Mouse (Mus musculus): ENCODE results near the gene Kctd2.
A peak's percentile ranks its signal among the peaks of the same experiment; 100 is the strongest.

Gene Kctd2

DNA sequence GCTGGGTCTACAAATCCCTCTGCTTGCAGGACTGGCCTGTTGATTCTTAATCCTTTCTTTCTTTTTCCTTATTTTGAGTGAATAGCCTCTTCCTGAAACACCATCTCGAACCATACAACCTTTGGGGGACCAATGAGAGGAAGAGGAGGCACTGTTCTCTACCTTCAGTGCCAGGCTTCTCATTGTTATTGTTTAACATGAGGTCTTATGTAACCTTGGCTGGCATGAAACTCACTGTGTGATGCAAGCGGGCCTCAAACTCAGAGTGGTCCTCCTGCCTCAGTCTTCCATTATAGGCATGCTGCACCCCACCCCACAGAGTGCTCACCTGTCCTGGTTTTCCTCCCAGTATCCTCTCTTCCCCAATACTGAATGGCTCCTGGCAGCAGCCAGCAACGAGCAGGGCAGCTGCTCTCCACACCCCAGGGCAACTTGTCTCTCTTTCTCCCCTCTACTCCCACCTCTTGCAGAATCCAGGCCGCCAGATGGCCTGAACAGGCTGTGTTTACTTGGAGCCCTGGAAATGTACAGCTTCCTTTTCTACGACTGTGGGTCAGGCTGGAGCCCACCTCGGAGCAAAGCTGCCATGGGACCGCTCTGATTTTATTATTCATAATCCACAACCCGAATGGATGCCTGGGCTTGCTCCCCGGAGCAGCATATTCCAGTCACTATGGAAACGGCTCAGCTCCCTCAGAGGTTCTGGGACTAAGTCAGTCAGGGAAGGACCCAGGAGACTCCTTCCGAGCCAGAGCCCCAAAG is 19.1 kb upstream of the Kctd2 start:
- no peak for DNase-seq

DNA sequence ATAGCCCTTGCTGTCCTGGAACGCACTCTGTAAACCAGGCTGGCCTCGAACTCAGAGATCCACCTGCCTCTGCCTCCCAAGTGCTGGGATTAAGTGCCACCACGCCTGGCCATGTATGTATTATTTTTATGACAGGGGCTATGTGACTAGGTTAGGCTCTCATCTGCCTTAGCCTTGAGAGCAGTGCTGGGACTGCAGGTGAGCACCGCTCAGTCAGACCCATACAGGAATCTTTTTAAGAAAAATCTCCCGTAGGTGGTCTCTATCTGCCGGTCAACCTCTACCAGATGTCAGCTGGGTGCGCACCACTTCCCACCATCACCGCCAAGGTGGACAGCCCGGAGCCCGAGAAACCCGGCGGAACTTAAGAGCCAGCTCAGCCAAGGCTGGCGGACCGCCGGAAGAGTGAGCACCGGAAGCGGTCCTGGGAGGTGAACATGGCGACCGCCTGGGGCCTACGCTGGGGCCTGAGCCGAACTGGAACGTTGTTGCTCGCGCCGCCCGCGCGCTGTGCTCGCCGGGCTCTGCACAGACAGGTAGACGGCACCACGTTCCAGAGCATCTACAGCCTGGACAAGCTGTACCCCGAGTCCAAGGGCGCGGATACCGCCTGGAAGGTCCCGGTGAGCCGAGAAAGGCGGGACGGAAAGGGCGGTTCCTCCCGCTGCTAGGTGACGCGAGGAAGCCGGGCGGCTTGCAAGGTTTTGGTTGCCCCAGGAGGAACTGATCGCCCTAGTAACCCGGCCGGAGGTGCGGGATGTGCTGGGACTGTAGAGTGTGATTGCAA is 16.4 kb upstream of the Kctd2 start, which contains the start of gene Mrpl58:
Mrpl58 (plus strand) TSS at position 415 of the 787 bp plus-strand sequence.
- peak; percentile 91 for DNase-seq

DNA sequence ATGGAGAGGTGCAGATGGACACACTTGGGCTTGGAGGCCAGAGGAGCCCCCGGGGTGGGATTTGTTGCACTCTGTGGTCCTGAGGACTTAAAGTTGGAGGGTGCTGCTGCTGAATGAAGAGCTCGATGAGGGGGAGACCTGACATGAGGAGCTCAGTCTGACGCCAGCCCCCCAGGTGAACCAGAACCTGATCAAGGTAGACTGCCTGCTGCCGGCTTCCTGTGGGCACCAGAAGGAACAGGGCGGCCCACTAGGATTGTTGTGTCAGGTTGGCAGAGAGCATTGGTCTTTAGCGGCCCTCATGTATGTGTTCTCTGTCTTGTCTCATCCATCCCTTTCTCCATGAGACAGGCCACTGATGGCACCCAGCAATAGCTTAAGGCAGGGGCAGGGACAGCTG is 14.2 kb upstream of the Kctd2 start:
- DNase-seq, result no peak

DNA sequence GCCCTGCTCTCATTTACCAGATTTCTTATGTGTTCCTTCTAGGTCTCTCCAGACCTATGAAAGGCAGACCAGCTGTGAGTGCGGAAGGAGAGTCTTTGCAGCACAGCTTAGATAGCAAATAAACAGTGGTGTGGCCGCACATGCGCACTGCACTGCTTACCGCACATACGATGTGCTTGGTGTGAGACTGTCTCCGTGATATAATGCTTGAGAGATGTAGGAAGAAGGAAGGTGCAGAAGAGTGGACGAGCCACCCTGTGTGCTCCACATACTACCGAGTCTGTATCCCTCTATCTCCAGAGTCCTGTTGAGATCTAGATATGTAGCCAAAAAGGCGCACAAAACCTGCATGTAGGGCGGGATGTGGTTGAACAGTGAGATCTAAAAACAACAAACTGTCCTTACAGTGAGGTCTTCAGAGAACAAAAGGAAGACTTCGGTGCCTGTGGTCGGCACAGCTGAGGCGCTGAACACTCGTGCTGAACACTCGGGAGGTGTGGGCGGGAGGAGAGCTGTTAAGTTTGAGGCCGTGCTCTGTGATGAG is 13.0 kb upstream of the Kctd2 start:
- DNase-seq, result no peak

DNA sequence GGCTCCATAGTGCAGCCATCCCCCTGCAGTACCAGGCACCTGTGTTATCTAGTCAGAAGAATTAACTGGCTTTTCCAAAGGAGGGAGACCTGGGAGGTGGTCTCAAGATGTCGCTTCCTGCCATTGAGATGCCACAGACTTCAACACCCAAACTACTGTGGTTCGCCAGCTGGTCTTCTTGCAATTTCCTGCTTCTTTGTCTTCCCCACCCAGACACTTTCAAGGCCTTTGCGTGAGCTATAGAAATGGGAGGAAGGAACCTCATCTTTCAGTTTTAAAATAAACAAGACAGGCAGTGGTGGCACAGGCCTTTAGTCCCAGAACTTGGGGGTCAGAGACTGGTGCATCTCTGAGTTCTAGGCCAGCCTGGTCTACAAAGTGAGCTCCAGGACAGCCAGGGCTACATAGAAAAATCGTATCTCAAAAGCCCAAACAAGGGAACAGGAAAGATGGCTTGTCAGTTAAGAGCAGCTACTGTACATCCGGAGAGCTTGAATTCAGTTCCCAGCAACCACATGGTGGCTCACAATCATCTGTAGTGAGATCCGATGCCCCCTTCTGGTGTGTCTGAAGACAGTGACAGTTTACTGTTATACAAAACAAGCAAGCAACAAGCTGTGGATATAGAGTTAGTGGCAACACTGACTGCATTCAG is 11.5 kb upstream of the Kctd2 start:
- DNase-seq, result no peak

DNA sequence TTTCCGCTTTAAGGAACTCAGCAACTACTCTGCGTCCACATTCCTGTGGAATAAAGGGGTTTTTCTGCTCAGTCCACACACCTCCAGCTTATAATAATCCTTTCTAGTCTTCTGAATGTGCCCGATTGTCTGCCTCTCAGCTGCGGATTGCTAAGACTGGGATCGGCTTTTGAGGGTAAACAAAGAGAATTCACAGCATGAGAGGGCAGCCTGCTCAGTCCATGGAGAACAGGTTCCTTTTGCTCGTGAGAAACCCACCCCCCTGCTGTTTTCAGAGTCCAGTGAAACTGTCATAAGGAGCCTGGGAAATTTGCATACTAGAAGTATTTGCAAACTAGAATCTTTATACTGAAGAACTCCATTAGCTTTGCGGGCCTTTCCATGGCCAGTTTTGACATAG is 10.4 kb upstream of the Kctd2 start:
- DNase-seq, result no peak

DNA sequence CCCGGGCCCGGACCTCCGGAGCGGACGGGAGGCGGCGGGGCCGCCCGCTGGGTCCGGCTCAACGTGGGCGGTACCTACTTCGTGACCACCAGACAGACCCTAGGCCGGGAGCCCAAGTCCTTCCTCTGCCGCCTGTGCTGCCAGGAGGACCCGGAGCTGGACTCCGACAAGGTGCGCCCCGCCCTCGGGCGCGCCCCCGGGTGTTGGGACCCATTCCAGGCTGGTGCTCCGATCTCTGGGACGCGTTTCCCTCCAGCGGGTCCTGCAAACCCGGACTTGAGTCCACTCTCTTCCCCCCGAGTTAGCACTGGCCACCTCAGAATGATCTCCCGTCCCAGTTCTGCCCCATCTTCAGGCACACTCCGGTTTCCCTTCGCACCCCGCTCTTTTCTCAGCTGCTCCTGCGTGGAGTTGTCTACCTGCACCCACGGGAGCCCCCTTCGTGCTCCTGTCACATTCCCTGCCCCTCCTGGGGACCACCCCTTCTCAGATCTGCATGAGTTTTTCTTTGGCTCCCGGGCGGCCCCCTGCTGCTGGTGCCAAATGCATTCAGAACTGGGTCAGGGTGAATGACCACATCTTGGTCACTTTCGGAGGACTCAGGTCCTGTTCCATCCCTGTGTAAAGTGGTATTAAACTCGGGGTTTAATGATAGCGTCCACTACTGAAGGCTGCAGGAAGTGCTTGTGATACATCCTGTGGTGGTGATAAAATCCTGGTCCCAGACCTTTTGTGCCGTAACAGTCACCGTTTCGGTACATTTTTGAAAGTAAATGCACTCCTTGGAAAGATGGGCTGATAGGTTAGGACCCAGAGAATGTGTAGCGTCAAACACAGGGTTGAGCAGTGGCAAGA is 635 bp downstream of the Kctd2 start:
- peak; percentile 78 for DNase-seq

DNA sequence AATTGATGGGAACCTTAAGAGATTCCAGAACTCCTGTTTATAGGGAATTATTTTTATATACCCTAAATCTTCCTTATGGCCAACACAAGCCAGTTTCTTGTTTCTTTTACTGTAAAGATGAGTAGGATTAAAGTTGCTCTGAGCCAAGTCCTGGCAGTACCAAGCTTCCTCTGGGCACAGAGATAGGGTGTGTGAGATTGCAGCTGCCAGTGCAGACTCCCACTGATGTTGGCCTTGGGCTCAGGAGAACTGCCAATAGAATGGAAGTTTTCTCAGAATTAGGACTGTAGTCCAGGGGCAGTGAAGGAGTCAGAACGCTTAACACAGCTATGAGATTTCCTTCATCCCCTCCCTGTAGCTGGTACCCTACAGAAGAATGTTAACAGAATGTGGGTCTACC is 1.4 kb downstream of the Kctd2 start:
- no peak for DNase-seq

DNA sequence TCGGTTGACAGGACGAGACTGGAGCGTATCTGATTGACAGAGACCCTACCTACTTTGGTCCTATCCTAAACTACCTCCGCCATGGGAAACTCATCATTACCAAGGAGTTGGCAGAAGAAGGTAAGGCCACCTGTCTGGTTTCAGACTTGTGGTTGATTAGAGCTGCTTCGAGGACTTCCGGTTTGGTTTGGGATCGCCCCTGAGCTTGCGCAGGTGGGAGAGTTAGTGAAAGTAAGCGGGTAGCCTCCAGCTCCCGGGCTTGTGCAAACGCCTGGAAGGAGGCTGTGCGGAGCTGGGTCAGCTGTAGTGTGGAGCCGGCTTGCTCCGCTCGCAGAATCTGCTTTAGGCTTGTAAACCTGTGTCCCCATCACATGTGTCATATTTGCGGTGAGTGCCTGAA is 2.0 kb downstream of the Kctd2 start:
- no peak for DNase-seq

DNA sequence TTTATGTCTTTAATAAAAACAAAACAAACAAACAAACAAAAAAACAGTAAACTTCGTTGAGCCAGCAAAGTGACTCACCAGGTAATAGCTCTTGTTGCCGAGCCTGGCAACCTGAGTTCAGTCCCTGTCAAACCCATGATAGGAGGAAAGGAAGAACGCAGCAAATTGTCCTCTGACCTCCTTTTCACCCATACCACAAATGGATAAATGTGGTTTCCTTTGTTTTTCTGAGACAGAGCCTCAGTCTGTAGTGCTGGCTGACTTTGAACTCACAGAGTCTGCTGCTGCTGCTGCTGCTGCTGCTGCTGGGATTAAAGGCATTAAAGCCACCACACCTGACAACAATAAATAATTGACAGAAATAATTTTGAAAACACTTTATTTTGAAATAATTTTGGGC is 3.2 kb downstream of the Kctd2 start:
- DNase-seq, result no peak

DNA sequence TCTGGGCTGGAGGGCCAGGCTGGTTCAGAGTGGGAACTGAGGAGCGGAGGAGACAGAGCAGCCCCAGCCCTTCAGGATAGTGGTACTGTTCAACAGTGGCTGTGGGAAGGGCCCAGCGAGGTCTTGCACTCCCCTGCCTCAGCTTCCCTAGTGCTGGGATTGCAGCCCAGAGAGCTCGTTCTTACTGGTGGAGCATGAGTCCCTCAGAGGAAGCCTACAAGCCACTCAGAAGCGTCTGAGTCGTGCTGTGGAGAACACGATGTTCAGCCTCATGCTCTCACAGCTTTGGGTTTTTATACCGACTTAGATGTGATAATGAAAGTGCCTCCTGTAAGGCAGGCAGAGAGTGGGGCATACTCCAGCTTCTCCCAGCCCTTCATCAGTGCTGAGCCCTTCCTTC is 4.7 kb downstream of the Kctd2 start:
- DNase-seq, result no peak

DNA sequence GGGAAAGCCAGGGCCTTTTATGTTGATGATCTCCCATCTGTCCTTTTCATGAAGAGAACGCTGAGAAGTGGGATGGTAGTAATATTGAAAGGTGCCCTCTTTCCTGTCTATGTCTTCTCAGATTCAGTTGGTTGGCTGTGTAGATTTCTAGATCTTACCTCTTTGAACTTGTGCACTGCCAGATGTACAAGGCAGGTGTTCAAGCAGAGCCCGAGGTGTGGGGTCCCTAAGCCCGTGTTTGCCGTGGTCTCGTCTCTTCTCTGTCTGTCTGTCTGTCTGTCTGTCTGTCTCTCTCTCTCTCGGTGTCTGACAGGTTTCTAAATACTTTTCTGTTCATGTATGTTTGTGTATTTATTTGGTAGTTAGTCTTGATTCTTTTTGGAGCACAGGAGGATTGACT is 5.7 kb downstream of the Kctd2 start:
- no peak for DNase-seq

DNA sequence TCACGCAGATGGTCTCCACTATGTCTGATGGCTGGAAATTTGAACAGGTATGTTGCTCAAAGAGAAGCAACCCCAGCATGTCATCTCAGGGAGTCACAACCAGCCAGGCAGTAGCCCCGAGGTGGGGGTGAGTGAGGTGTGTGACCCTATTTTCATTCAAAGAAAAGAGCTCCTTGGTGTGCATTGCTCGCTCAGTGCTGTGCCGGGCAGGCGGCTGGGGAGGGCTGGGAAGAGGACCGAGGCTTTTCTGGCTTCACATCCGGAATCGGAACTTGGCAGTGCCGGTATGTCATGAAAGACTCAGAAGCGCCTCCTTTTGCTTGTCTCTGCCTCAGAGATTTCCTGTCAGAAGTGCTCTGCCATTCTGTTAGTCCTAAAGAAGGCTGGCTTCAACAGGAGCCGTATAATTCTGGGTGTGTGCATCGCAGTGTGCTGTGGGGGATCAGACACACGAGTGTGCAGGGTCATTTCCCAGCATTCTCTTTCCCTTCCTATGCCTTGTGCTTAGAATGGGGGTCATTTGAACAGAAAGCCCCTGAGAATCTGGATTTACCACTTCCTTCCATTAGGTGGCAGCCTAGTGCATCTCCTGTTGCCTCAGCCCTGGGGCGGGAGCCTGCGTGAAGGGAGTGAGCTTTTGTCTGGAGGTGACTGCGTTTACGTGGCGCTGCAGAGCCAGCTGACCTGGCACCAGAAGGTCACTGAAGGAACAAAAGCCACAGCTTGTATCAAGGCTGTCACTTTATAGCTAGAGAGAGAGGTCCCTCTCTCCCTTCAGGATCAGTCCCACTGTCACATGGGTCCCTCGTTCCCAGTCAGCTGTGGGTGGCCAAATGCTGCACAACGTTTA is 7.8 kb downstream of the Kctd2 start:
- DNase-seq, result peak; percentile 85

DNA sequence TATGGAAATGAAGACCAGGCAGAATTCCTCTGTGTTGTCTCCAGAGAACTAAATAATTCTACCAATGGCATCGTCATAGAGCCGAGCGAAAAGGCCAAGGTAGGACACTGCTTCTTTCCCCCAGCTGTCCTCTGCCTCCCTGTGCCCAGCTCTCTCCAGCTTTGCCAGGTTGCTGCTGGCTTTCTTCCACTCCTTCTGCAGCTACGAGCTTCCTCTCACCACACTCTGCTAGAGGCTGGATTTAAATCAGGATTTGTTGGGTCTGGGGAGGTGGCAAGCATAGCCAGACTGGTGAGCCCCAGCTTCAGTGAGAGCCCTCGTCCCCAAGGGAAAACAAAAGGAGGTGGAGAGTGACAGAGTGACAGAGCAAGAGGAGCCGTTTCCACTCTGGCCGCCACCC is 9.4 kb downstream of the Kctd2 start:
- DNase-seq, result no peak

DNA sequence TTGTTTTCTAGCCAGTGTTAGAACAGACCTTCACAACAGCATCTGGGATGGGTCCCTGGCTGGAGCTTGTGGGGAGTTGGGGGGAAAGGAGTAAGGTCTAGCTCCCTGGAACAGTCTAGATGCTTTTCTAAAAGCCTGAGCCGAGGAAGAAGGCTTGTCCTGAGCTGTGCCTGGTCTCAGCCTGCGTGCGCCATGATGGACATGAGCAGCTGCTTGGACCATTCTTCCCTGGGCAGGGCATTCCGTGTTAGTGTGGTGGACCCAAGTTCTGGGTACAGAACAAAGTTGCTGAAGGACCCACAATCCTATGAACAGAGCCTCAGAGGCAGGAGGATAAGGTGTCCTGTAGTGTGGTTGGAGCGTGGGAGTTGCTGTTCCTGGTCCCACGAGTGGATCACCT is 10.6 kb downstream of the Kctd2 start:
- no peak for DNase-seq

DNA sequence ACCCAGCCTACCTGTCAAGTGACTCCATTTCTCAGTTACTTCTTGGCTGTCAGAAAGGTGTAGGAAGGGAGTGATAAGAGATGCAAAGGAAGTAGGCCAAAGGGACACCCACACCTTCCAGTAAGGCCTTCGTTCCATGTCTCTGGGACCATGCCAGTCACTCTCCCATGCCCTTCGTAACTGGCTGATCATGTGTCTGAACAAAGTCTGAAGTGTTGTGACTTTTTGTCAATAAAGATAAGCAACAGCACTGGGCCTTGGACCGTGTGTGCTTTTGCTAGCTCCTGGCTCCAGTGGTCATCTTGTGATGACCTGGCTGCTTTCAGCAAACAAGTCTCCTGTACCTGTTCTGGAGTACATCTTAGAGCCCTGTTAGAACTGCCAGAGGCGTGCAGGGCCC is 12.9 kb downstream of the Kctd2 start:
- DNase-seq, result no peak

DNA sequence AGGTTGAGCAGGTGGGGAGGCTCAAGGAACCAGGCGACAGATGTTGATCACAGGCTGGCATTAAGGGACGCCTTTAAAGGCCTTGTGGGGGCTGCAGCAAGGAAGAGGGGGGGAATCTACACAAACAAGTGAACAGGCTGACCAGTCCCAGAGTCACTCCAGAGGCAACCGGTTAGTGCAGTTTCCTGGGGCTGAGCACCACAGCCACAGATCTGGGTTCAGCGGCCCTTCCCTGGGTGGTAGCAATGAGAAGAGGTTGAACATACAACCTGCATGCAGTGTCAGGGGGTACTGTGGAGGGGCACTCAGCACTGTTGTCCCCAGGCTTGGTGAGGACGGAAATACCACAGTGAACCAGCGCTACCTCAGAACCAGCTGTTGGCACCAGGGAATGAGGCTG is 13.4 kb downstream of the Kctd2 start:
- no peak for DNase-seq

DNA sequence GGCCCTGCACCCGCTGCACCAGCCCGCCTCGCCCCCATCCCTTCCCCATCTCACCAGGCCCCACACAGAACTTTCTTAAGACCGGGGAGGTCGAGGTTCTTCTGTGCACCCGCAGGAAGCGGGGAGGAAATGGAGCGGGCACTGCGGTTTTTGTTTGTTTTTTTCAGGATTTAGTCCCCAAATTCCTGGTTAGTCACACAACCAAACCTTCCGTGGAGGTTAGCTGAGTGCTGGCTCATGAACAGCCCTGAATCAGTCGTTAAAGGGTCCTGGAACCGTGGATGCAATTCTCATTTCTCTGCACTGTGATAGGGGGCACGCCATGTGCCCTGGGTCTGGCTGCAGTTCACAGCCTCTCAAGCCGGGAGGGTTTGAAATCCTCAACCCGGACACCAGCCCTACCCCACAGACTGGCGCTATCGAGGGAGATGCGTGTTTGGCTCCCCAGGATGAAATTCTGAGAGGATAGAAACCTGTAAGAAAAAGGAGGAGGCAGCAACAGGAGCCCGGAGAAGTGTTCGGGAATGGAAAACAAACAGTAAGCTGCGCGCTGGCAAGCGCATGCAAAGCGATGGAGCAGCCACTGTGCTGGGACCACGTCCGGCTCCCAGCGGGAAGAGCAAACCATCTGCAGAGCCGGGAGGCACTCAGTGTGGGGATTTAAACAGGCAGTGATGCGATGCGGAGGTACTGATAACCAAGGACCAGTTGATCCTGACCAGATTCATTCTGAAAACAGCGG is 15.8 kb downstream of the Kctd2 start:
- peak; percentile 33 for DNase-seq

DNA sequence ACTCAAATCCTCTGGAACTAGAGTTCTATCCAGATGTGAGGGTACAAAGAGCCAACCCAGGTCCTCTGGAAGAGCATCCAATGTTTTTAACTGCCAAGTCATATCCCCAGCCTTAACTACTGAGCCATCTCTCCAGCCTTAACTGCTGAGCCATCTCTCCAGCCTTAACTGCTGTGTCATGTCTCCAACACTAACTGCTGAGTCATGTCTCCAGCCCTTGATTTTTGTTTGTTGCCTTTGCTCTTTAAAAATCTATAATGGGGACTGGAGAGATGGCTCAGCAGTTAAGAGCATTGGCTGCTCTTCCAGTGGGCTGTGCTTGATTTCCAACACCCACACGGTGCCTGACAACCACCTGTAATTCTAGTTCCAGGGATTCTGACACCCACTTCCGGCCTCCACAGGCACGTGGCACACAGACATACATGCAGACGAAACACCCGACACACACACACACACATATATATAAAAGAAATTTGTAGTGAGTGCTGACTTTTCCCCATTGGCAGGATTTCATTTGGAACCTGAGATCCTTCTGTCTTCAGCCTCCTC is 17.7 kb downstream of the Kctd2 start:
- DNase-seq, result no peak

DNA sequence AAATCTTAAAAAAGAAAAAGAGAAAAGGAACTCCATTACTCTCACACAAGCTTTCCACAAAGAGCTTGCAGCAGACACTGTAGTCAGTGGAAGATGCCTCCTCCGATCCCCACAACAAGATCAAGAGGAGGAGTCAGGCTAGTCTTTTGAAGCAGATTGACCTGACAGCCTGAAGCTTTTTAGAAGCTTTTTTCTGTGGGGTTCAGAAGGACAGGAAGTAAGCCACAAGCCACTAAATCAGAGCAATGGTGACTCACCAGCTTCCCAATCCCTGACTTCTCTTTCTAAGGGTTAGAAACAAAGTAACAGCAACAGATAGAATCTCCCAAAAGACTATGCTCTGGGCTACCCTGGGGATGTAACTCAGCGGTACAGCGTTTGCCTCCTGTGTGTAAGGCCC is 19.4 kb downstream of the Kctd2 start:
- DNase-seq, result no peak
